Mouse (Mus musculus) embryo, embryonic 11 days (tissue): ENCODE measurements around the gene Prkrip1.

ENCODE experiments used
- DNase-seq: peaks from one replicate; pipeline ENCODE4 v3.0.0-alpha.2; 2015

The Prkrip1 gene

GRCm38 (mm10) chr5:136198474-136199391 is at the start of gene Prkrip1:
Prkrip1 (minus strand) TSS chr5:136198963.
- DNase-seq = peak; percentile 95

- no peak for DNase-seq
Measured at GRCm38 (mm10) chr5:136248441-136248840, 49.7 kb upstream of the Prkrip1 start.

GRCm38 (mm10) chr5:136246452-136246838 is 47.7 kb upstream of the Prkrip1 start, which contains the start of gene Sh2b2:
Sh2b2 (minus strand) TSS chr5:136246556.
- DNase-seq = no peak

GRCm38 (mm10) chr5:136245541-136246451 is 47.0 kb upstream of the Prkrip1 start:
- DNase-seq = peak; percentile 37

DNA sequence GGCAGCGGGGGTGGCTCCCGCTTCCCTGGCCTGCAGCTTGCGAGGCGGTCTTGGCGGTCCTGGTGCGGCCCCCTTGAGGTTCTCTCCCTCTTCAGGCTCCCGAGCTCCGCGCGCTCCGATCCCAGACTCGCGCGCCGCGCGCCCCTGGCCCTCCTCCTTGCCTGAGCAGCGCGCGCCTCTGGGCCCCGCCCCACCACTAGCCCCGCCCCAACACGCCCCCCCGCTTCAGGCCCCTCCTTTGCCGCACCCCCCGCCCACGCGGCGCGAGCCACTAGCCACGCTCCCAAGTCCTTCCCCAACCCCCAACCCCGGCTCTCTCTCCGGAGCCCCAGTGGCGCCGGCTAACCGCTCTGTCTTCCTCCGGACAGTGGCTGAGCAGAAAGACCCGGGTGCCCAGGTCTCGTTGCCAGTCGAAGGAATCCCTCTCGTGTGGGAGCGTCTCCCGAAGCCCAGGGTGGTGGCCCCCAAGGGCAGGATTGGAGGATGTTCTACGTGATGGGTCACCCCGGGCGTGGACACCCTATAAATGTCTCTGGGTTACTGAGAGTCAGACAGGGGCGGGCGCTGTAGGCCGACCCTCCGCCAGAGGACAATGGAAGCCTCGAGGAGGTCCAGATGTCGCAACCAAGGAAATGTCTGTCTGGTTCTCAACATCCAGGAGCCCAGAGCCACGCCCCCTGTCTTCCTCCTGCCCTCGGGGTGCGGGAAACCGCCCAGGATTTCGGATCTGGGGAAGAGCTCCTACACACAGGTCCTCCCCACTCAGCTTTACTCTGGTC is 46.2 kb upstream of the Prkrip1 start:
- peak; percentile 93 for DNase-seq

- peak; percentile 72 for DNase-seq
Measured at GRCm38 (mm10) chr5:136243851-136244761, 45.3 kb upstream of the Prkrip1 start.

DNA sequence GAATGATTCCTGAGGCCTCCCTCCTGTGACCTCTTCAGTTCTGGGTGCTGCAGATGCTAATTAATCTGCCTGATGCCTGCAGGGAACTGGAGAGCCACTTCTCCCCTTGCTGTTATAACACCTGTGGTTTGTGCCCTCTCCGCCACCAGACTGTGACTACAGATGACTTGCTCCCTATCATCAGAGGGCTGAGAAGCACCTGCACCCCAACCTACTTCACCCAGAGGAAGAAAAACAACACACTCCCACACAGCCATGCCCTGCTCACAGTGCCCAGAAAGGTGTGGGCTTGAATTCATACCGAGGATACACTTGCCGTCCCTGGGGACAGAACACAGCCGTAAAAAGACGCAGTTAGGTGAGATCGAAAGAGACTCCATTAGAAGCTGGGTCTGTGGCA is 42.4 kb upstream of the Prkrip1 start:
- DNase-seq = no peak

- DNase-seq = peak; percentile 37
Measured at GRCm38 (mm10) chr5:136240381-136240780, 41.6 kb upstream of the Prkrip1 start.

- peak; percentile 55 for DNase-seq
Measured at GRCm38 (mm10) chr5:136237607-136238006, 38.8 kb upstream of the Prkrip1 start.

- no peak for DNase-seq
Measured at GRCm38 (mm10) chr5:136236611-136237010, 37.8 kb upstream of the Prkrip1 start.

DNA sequence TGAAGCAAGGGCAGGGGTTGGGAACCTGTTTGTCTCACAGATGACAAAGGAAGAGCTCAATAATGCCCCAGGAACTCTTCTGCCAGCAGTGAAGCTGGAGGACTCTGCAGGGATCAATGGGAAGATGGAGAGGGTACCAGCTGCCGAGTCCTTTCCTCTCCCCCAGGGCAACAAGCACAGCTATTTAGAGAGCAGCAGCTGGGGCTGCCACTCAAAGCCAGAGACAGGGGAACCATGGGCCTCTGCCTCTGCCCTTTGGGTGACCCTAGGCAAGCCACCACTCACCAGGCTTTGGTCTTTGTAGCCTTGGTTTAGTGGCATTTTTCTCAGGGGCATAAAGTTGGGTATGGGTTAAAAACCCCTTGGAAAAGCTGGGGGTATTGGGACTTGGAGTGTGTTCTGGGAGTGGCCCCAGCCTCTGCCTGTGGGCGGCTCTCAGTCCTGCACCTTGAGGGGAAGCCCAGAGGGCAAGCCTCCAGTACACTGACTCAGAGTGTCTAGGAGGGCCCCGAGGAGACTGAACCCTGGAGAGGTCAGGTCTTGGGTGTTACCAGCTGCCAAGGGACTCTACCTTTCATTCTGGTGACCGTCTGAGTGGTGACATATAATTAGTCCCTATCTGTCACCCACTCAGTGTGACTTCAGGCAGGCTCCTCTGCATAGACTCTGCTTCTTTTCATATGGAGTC is 31.7 kb upstream of the Prkrip1 start:
- DNase-seq = peak; percentile 56

DNA sequence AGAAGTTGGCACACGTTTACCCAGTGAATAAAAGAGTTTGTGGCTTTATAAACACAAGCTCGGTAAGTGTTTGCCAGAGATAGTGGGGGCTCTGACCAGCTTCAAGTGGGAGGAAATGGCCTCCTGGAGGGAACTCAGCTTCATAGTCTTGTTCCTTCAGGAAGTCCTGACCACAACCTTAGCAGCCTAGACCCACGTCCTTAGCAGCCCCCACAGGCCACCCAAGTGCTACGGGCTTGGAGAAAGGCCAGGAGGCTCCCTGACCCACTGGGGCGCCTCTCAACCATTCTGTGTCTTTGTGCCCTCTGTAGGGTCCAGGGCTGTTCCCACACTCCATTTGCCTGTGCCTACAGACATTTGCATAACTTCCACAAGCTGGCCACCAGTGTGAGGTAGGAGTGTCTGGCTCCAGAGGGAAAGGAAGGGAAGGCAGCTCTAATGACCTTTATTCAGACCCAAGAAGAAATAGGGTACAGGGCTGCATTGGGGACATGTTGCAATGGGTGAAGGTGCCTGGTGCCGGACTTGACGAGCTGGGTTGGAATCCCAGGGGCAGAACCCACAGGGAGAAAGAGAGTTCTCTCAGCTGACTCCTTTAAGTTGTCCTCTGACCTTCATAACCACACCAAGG is 27.6 kb upstream of the Prkrip1 start:
- DNase-seq = no peak

- DNase-seq = no peak
Measured at GRCm38 (mm10) chr5:136218585-136218984, 19.8 kb upstream of the Prkrip1 start.

DNA sequence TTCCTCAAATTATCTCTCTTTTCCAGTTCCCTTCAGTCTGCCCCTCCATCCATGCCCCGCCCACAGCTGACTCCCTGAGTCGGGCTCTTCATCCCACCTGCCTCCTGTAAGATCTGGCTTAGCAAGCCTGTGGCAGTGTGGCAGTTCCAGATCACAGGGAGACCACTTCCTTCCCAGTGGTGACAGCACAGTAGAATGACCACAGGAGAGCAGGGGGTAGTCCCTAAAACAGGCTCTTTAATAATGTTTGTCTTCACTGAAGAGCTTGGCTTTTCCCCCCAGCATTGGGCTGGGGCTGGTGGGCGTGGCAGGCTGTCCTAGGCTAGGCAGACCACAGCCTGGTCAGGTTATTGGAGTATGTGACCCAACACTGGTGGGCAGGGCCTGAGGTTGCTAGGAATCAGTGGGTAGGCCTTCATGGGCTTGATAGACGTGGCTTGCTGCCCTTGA is 19.2 kb upstream of the Prkrip1 start:
- no peak for DNase-seq

GRCm38 (mm10) chr5:136217004-136217665 is 18.4 kb upstream of the Prkrip1 start:
- no peak for DNase-seq

DNA sequence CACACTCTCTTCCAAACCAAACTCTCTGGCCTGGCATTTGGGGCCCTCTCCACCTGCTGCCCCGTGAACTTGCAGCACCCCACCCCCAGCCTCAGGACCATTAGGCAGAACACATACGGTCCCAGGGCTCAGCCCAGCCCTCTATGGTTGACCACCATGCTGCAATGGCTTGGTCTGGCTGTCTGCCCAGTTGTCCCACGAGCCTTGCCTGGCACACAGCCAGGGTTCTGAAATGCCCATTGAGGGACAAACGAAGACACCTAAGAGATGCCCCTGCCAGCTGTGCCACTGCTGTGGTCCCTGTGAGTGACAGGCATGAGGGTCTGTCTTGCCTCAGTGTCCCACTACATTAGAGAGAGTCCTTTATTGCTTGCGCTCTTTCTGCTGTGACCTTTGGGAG is 17.2 kb upstream of the Prkrip1 start:
- DNase-seq = no peak

GRCm38 (mm10) chr5:136215211-136215610 is 16.4 kb upstream of the Prkrip1 start:
- no peak for DNase-seq

DNA sequence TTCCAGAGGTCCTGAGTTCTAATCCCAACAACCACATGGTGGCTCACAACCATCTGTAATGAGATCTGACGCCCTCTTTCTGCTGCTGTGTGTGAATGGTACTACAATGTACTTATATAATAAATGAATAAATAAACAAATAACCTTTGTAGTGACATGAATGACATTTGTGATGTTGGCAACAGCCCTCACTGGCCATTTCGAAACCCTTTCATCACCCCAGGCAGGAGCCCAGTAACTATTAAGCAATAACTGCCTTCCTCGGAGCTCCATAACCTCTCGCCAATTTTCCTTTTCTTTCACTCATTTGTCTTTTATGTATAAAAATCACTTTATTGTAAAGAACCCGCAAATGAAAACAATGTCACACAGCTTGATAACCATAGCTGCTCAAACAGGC is 15.0 kb upstream of the Prkrip1 start:
- no peak for DNase-seq

DNA sequence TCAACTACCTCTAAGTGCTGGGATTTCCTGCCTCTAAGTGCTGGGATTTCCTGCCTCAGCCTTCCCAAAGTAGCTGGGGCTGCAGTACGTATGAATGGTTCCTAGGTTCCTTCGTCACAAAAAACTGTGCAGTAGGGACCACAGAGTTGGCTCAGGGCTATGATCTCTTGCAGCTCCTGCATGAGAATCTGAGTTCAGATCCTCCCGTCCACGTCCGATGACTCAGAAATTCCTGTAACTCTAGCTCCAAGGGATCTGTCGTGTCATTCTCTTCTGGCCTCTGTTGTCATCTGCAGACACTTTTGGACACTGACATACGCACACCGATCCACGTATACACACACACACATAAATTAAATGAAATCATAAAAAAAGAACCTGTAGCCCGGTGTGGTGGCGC is 14.0 kb upstream of the Prkrip1 start:
- no peak for DNase-seq
